Mouse (Mus musculus) E14TG2a.4 (cell line): ENCODE data around the gene Cops3.

Experiments
- CTCF ChIP-seq: conservative IDR thresholded peaks from 2 replicates; pipeline ENCODE4 v1.5.1; 2014; ENCODE audit warnings: low read length
- NANOG ChIP-seq: IDR thresholded peaks from 2 replicates; pipeline ENCODE4 v1.6.1; 2014; ENCODE audit warnings: borderline replicate concordance, low read length, mixed read lengths

DNA sequence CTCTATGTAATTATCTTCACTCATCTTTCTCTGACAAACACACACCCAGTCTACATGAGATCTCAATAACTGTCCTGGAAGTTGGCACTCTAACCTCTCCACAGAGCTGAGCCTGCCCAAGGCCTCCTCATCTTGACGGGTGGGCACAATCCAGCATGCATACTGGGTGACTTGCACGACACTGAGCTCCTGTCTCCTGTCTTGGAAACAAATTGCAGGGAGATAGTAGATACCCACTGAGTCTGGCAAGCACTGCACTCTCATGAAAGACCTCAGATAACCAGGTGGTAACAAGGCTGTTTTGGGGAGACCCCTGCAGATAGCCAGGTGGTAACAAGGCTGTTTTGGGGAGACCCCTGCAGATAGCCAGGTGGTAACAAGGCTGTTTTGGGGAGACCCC lies 67.3 kb downstream of the Cops3 start:
- TF ChIP-seq CTCF (no peak), NANOG (no peak)
